Mouse (Mus musculus) sigmoid colon, adult 10 weeks (tissue): ENCODE measurements around the gene Cox11. TPM values are rescaled to one million over a fixed set of nuclear protein-coding genes. Genes with fewer than 3 reads are reported as not detected.

Experiments used
- polyA plus RNA-seq: library from polyadenylated mRNA; stranded (reverse); fragments of 350-450 nt; fragmentation: Illumina TruSeq; extraction: RNeasy Lipid Tissue Mini Kit (QIAGEN cat#74804); gene quantifications from one replicate; pipeline ENCODE4 v1.2.3, GENCODE M21; 2014; ENCODE audit warnings: low read depth, low replicate concordance

Gene Cox11
- polyA plus RNA-seq, result 69.8 TPM

GRCm38 (mm10) chr11:90637440-90638311 is at the start of gene Cox11, which contains the start of gene Stxbp4:
Gene Cox11 (plus strand): TSS chr11:90638173.
Gene Stxbp4 (minus strand): TSS chr11:90638084.

GRCm38 (mm10) chr11:90687460-90688416 is 49.8 kb downstream of the Cox11 start, which contains the start of gene Tom1l1:
Gene Tom1l1 (minus strand): TSS chr11:90688366.

Other genes with a start within 250 kb of the Cox11 start
- gene Hlf, start 247.3 kb upstream of the Cox11 start, polyA plus RNA-seq, result 2.9 TPM
- 5.0 TPM for gene Stxbp4, start 89 bp upstream of the Cox11 start, polyA plus RNA-seq
- 154 TPM for gene Tom1l1, start 50.2 kb downstream of the Cox11 start, polyA plus RNA-seq